Mouse (Mus musculus): ENCODE measurements around the gene Gm42906. TPM values are rescaled to one million over a fixed set of nuclear protein-coding genes. Genes with fewer than 3 reads are reported as not detected.

The Gm42906 gene
- polyA plus RNA-seq, 2 experiments: not detected

- no peak for TF ChIP-seq POLR2A (IDR thresholded peaks at IDR 0.05; ENCODE audit: borderline replicate concordance, extremely low read depth, insufficient read depth, insufficient read length)
- H3K9me3 ChIP-seq (ENCODE audit: control insufficient read depth, low read length): no peaks in the 10 kb centered on the region
- DNase-seq (ENCODE audit: low spot score) (peak; percentile 55), ATAC-seq (ENCODE audit: low FRiP score, low read depth) (peak; percentile 42)
- no peak overlapping the region for H3K9ac ChIP-seq (ENCODE audit: low read depth, low read length, severe bottlenecking)
- 0 out of 2 replicates have a peak, but pooled peaks cover 2% of the 10 kb centered on the region for H3K4me1 ChIP-seq (ENCODE audit: control insufficient read depth, insufficient read depth, low read length)
- H3K4me3 ChIP-seq (replicated peaks; ENCODE audit: low read length): no peak overlapping the region
- H3K27ac ChIP-seq (replicated peaks; ENCODE audit: low read depth, low read length): no peak overlapping the region
- WGBS: 64% methylated on average over 2 of the region's 2 CpGs
- H3K4me2 ChIP-seq (replicated peaks; ENCODE audit: low read depth, low read length, severe bottlenecking): no peak overlapping the region
- H3K27me3 ChIP-seq (ENCODE audit: control insufficient read depth, insufficient read depth, low read length): no peaks in the 10 kb centered on the region
- H3K36me3 ChIP-seq (ENCODE audit: control insufficient read depth, insufficient read depth, low read length): no peaks in the 10 kb centered on the region
Observed at GRCm38 (mm10) chr5:151117846-151118245, 310.1 kb downstream of the Gm42906 start.

- no peak for TF ChIP-seq POLR2A (IDR thresholded peaks at IDR 0.05; ENCODE audit: borderline replicate concordance, extremely low read depth, insufficient read depth, insufficient read length)
- 0 out of 2 replicates have a peak, but pooled peaks have one; percentile 28 for ATAC-seq (ENCODE audit: low FRiP score, low read depth)
Observed at GRCm38 (mm10) chr5:151116192-151116887, 311.6 kb downstream of the Gm42906 start.

GRCm38 (mm10) chr5:151112743-151113142 lies 315.2 kb downstream of the Gm42906 start:
- H3K9ac ChIP-seq (ENCODE audit: low read depth, low read length, severe bottlenecking): no peak overlapping the region
- H3K4me2 ChIP-seq (replicated peaks; ENCODE audit: low read depth, low read length, severe bottlenecking): no peak overlapping the region
- 82% methylated on average over 9 of the region's 9 CpGs for WGBS
- no peak for TF ChIP-seq POLR2A (IDR thresholded peaks at IDR 0.05; ENCODE audit: borderline replicate concordance, extremely low read depth, insufficient read depth, insufficient read length)
- H3K36me3 ChIP-seq (ENCODE audit: control insufficient read depth, insufficient read depth, low read length): no peaks in the 10 kb centered on the region
- H3K4me1 ChIP-seq (ENCODE audit: control insufficient read depth, insufficient read depth, low read length): peaks cover 16% of the 10 kb centered on the region
- no peaks in the 10 kb centered on the region for H3K27me3 ChIP-seq (ENCODE audit: control insufficient read depth, insufficient read depth, low read length)
- DNase-seq (ENCODE audit: low spot score): no peak
- H3K9me3 ChIP-seq (ENCODE audit: control insufficient read depth, low read length): no peaks in the 10 kb centered on the region
- H3K4me3 ChIP-seq (replicated peaks; ENCODE audit: low read length): no peak overlapping the region
- no peak overlapping the region for H3K27ac ChIP-seq (replicated peaks; ENCODE audit: low read depth, low read length)
- ATAC-seq (ENCODE audit: low FRiP score, low read depth): peak; percentile 39; the same call in 1 of the 2 replicates

More at GRCm38 (mm10) chr5:151116192-151116887, 311.6 kb downstream of the Gm42906 start:
- Histone ChIP-seq H3K9ac (ENCODE audit: low read depth, low read length, severe bottlenecking) (0 out of 2 replicates have a peak overlapping the region, but pooled peaks have one; percentile 5), H3K4me2 (replicated peaks; ENCODE audit: low read depth, low read length, severe bottlenecking) (no peak overlapping the region), H3K4me3 (replicated peaks; ENCODE audit: low read length) (no peak overlapping the region), H3K4me1 (ENCODE audit: control insufficient read depth, insufficient read depth, low read length) (0 out of 2 replicates have a peak, but pooled peaks cover 2% of the 10 kb centered on the region), H3K27me3 (ENCODE audit: control insufficient read depth, insufficient read depth, low read length) (no peaks in the 10 kb centered on the region), H3K9me3 (ENCODE audit: control insufficient read depth, low read length) (no peaks in the 10 kb centered on the region), H3K27ac (replicated peaks; ENCODE audit: low read depth, low read length) (no peak overlapping the region), H3K36me3 (ENCODE audit: control insufficient read depth, insufficient read depth, low read length) (no peaks in the 10 kb centered on the region)
- peak; percentile 49 for DNase-seq (ENCODE audit: low spot score)
- 83% methylated on average over 5 of the region's 5 CpGs for WGBS

- Histone ChIP-seq H3K9me3 (ENCODE audit: control insufficient read depth, low read length) (no peaks in the 10 kb centered on the region), H3K27me3 (ENCODE audit: control insufficient read depth, insufficient read depth, low read length) (no peaks in the 10 kb centered on the region), H3K4me2 (replicated peaks; ENCODE audit: low read depth, low read length, severe bottlenecking) (no peak overlapping the region), H3K9ac (ENCODE audit: low read depth, low read length, severe bottlenecking) (no peak overlapping the region), H3K36me3 (ENCODE audit: control insufficient read depth, insufficient read depth, low read length) (no peaks in the 10 kb centered on the region), H3K4me1 (ENCODE audit: control insufficient read depth, insufficient read depth, low read length) (peaks cover 16% of the 10 kb centered on the region), H3K27ac (replicated peaks; ENCODE audit: low read depth, low read length) (no peak overlapping the region), H3K4me3 (replicated peaks; ENCODE audit: low read length) (no peak overlapping the region)
- ATAC-seq (ENCODE audit: low FRiP score, low read depth) (no peak), DNase-seq (ENCODE audit: low spot score) (no peak)
- 87% methylated on average over 7 of the region's 7 CpGs for WGBS
- TF ChIP-seq POLR2A (IDR thresholded peaks at IDR 0.05; ENCODE audit: borderline replicate concordance, extremely low read depth, insufficient read depth, insufficient read length): no peak
Observed at GRCm38 (mm10) chr5:151111080-151111871, 316.7 kb downstream of the Gm42906 start.

- H3K4me1 ChIP-seq (ENCODE audit: control insufficient read depth, insufficient read depth, low read length): peaks cover 16% of the 10 kb centered on the region
- no peak for TF ChIP-seq POLR2A (IDR thresholded peaks at IDR 0.05; ENCODE audit: borderline replicate concordance, extremely low read depth, insufficient read depth, insufficient read length)
- 14% methylated on average over 6 of the region's 6 CpGs for WGBS
- DNase-seq (ENCODE audit: low spot score): no peak
- no peaks in the 10 kb centered on the region for H3K9me3 ChIP-seq (ENCODE audit: control insufficient read depth, low read length)
- no peak overlapping the region for H3K4me3 ChIP-seq (replicated peaks; ENCODE audit: low read length)
- ATAC-seq (ENCODE audit: low FRiP score, low read depth): no peak
- no peak overlapping the region for H3K4me2 ChIP-seq (replicated peaks; ENCODE audit: low read depth, low read length, severe bottlenecking)
- H3K27me3 ChIP-seq (ENCODE audit: control insufficient read depth, insufficient read depth, low read length): no peaks in the 10 kb centered on the region
- H3K27ac ChIP-seq (replicated peaks; ENCODE audit: low read depth, low read length): peak overlapping the region; percentile 68
- no peaks in the 10 kb centered on the region for H3K36me3 ChIP-seq (ENCODE audit: control insufficient read depth, insufficient read depth, low read length)
- H3K9ac ChIP-seq (ENCODE audit: low read depth, low read length, severe bottlenecking): no peak overlapping the region
Observed at GRCm38 (mm10) chr5:151110461-151110908, 317.5 kb downstream of the Gm42906 start.
